Mouse (Mus musculus) limb, embryonic 15.5 days (tissue): ENCODE results near the gene Fbxw7. TPM values are rescaled to one million over a fixed set of nuclear protein-coding genes. Genes with fewer than 3 reads are reported as not detected.

Experiments used
- ATAC-seq: fragments of 200-750 bp; cut with Nextera tagmentation; 2 replicates; pipeline ENCODE4 v1.8.0; 2017; ENCODE audit warnings: low read depth, moderate TSS enrichment; ENCODE audit not compliant: insufficient number of reproducible peaks, low FRiP score, low TSS enrichment
- H3K27ac ChIP-seq: fragments of 300-500 bp; sonication (generic); 2 replicates; pipeline ENCODE4 v1.5.1; 2015; ENCODE audit warnings: moderate library complexity, mild to moderate bottlenecking, inconsistent platforms
- H3K27me3 ChIP-seq: fragments of 300-500 bp; sonication (generic); 2 replicates; pipeline ENCODE4 v1.6.1; 2015; ENCODE audit warnings: inconsistent platforms
- H3K36me3 ChIP-seq: fragments of 300-500 bp; sonication (generic); 2 replicates; pipeline ENCODE4 v1.6.1; 2015; ENCODE audit warnings: inconsistent platforms
- H3K4me1 ChIP-seq: fragments of 300-500 bp; sonication (generic); 2 replicates; pipeline ENCODE4 v1.6.1; 2015; ENCODE audit warnings: inconsistent platforms
- H3K4me2 ChIP-seq: fragments of 300-500 bp; sonication (generic); 2 replicates; pipeline ENCODE4 v1.6.1; 2015; ENCODE audit warnings: mild to moderate bottlenecking, inconsistent platforms
- H3K4me3 ChIP-seq: fragments of 300-500 bp; sonication (generic); 2 replicates; pipeline ENCODE4 v1.5.1; 2015; ENCODE audit warnings: mild to moderate bottlenecking, inconsistent platforms
- H3K9ac ChIP-seq: fragments of 300-500 bp; sonication (generic); 2 replicates; pipeline ENCODE4 v1.6.1; 2015; ENCODE audit warnings: inconsistent platforms
- H3K9me3 ChIP-seq: fragments of 300-500 bp; sonication (generic); 2 replicates; pipeline ENCODE4 v1.6.1; 2016; ENCODE audit warnings: inconsistent platforms
- WGBS: fragments of 180-500 bp; shearing (Covaris S2); methylation state at CpG from one replicate; pipeline ENCODE4 v1.1.7; 2015; 5-methylcytosine and 5-hydroxymethylcytosine counted together
- polyA plus RNA-seq: library from polyadenylated mRNA; unstranded; fragments of >200 nt; fragmentation: Nextera tagmentation; extraction: Ambion mirVana; gene quantifications from 2 replicates; pipeline ENCODE4 v1.2.1, GENCODE M21; 2015

The Fbxw7 gene
- polyA plus RNA-seq, 1 experiment from 2014 or later: 11.4 TPM

- Histone ChIP-seq H3K4me1 (no peaks in the 10 kb centered on the region), H3K27ac (no peak overlapping the region), H3K27me3 (no peaks in the 10 kb centered on the region), H3K9ac (no peak overlapping the region), H3K36me3 (no peaks in the 10 kb centered on the region), H3K4me3 (no peak overlapping the region), H3K4me2 (no peak overlapping the region), H3K9me3 (no peaks in the 10 kb centered on the region)
- no peak for ATAC-seq
These were observed 205.1 kb downstream of the Fbxw7 start for GRCm38 (mm10) chr3:85020137-85020536.

- Histone ChIP-seq H3K4me3 (no peak overlapping the region), H3K27ac (no peak overlapping the region), H3K9me3 (no peaks in the 10 kb centered on the region), H3K36me3 (no peaks in the 10 kb centered on the region), H3K4me2 (no peak overlapping the region), H3K27me3 (no peaks in the 10 kb centered on the region), H3K4me1 (no peaks in the 10 kb centered on the region), H3K9ac (no peak overlapping the region)
- 94% methylated on average over 6 of the region's 6 CpGs for WGBS
- ATAC-seq: no peak
These were observed 206.7 kb downstream of the Fbxw7 start for GRCm38 (mm10) chr3:85021816-85022215.

- no peak overlapping the region for H3K4me3 ChIP-seq
- 74% methylated on average over 11 of the region's 11 CpGs for WGBS
- H3K36me3 ChIP-seq: no peaks in the 10 kb centered on the region
- ATAC-seq: no peak
- H3K4me1 ChIP-seq: no peaks in the 10 kb centered on the region
- no peak overlapping the region for H3K4me2 ChIP-seq
- H3K9me3 ChIP-seq: no peaks in the 10 kb centered on the region
- no peak overlapping the region for H3K9ac ChIP-seq
- no peak overlapping the region for H3K27ac ChIP-seq
- no peaks in the 10 kb centered on the region for H3K27me3 ChIP-seq
These were observed 207.7 kb downstream of the Fbxw7 start for GRCm38 (mm10) chr3:85022800-85023199.

GRCm38 (mm10) chr3:85024237-85024636, 209.2 kb downstream of the Fbxw7 start:
- Histone ChIP-seq H3K27me3 (no peaks in the 10 kb centered on the region), H3K36me3 (no peaks in the 10 kb centered on the region), H3K4me1 (0 out of 2 replicates have a peak, but pooled peaks cover 1% of the 10 kb centered on the region), H3K9ac (no peak overlapping the region), H3K27ac (no peak overlapping the region), H3K4me2 (no peak overlapping the region), H3K4me3 (no peak overlapping the region), H3K9me3 (no peaks in the 10 kb centered on the region)
- ATAC-seq: no peak
- whole genome bisulfite sequencing: 60% methylated on average over 2 of the region's 2 CpGs

- Histone ChIP-seq H3K27me3 (no peaks in the 10 kb centered on the region), H3K36me3 (no peaks in the 10 kb centered on the region), H3K9me3 (no peaks in the 10 kb centered on the region), H3K9ac (no peak overlapping the region), H3K4me3 (no peak overlapping the region), H3K27ac (no peak overlapping the region), H3K4me2 (no peak overlapping the region), H3K4me1 (0 out of 2 replicates have a peak, but pooled peaks cover 3% of the 10 kb centered on the region)
- no peak for ATAC-seq
- 23% methylated on average over 6 of the region's 6 CpGs for WGBS
These were observed 210.0 kb downstream of the Fbxw7 start for GRCm38 (mm10) chr3:85024817-85025705.

Other genes with a start within 250 kb of the Fbxw7 start
- gene Arfip1, start 232.6 kb upstream of the Fbxw7 start, polyA plus RNA-seq: 54.5 and 56.7 TPM in 2 replicates
- gene Tigd4, start 221.7 kb upstream of the Fbxw7 start, polyA plus RNA-seq: 2.4 and 3.0 TPM in 2 replicates
- gene Tmem154, start 149.1 kb upstream of the Fbxw7 start, polyA plus RNA-seq: 15.3 and 16.5 TPM in 2 replicates